Mouse (Mus musculus) liver, embryonic 12.5 days (tissue): ENCODE measurements around the gene Zfp804b. TPM values are rescaled to one million over a fixed set of nuclear protein-coding genes. Genes with fewer than 3 reads are reported as not detected.

Source experiments
- ATAC-seq: fragments of 200-750 bp; cut with Nextera tagmentation; 2 replicates; pipeline ENCODE4 v1.8.0; 2017; ENCODE audit warnings: moderate number of reproducible peaks, mild to moderate bottlenecking, moderate library complexity
- H3K27ac ChIP-seq: fragments of 300-500 bp; sonication (generic); 2 replicates; pipeline ENCODE4 v1.5.1; 2016; ENCODE audit warnings: mild to moderate bottlenecking
- H3K27me3 ChIP-seq: fragments of 300-500 bp; sonication (generic); replicated peaks from 2 replicates; pipeline ENCODE4 v1.6.1; 2016; ENCODE audit warnings: mild to moderate bottlenecking, moderate library complexity
- H3K36me3 ChIP-seq: fragments of 300-500 bp; sonication (generic); 2 replicates; pipeline ENCODE4 v1.6.1; 2016; ENCODE audit warnings: mild to moderate bottlenecking, moderate library complexity
- H3K4me1 ChIP-seq: fragments of 300-500 bp; sonication (generic); 2 replicates; pipeline ENCODE4 v1.6.1; 2016
- H3K4me2 ChIP-seq: fragments of 300-500 bp; sonication (generic); 2 replicates; pipeline ENCODE4 v1.6.1; 2016; ENCODE audit warnings: mild to moderate bottlenecking, moderate library complexity
- H3K4me3 ChIP-seq: fragments of 300-500 bp; sonication (generic); 2 replicates; pipeline ENCODE4 v1.5.1; 2016; ENCODE audit warnings: mild to moderate bottlenecking, moderate library complexity
- H3K9ac ChIP-seq: fragments of 300-500 bp; sonication (generic); 2 replicates; pipeline ENCODE4 v1.6.1; 2016; ENCODE audit warnings: mild to moderate bottlenecking, moderate library complexity
- H3K9me3 ChIP-seq: fragments of 300-500 bp; sonication (generic); replicated peaks from 2 replicates; pipeline ENCODE4 v1.6.1; 2016; ENCODE audit warnings: mild to moderate bottlenecking, moderate library complexity
- WGBS: fragments of 180-500 bp; shearing (Covaris S2); methylation state at CpG from one replicate; pipeline ENCODE4 v1.1.7; 2016; ENCODE audit not compliant: insufficient replicate concordance; 5-methylcytosine and 5-hydroxymethylcytosine counted together
- polyA plus RNA-seq: library from polyadenylated mRNA; unstranded; fragments of >200 nt; fragmentation: Nextera tagmentation; extraction: Ambion mirVana; gene quantifications from 2 replicates; pipeline ENCODE4 v1.2.1, GENCODE M21; 2016

Gene Zfp804b
- polyA plus RNA-seq, 1 experiment from 2014 or later, result not detected

- H3K4me3 ChIP-seq, result no peak overlapping the region
- H3K27ac ChIP-seq, result no peak overlapping the region
- H3K36me3 ChIP-seq, result no peaks in the 10 kb centered on the region
- H3K27me3 ChIP-seq, result no peaks in the 10 kb centered on the region
- 77% methylated on average over 1 of the region's 1 CpGs for WGBS
- no peak for ATAC-seq
- H3K9me3 ChIP-seq, result no peaks in the 10 kb centered on the region
- no peaks in the 10 kb centered on the region for H3K4me1 ChIP-seq
- no peak overlapping the region for H3K9ac ChIP-seq
- H3K4me2 ChIP-seq, result no peak overlapping the region
Observed at GRCm38 (mm10) chr5:7073936-7074631, 270.5 kb downstream of the Zfp804b start.

GRCm38 (mm10) chr5:7007468-7007867, 337.1 kb downstream of the Zfp804b start:
- whole genome bisulfite sequencing, result 41% methylated on average over 3 of the region's 3 CpGs
- Histone ChIP-seq H3K27ac (no peak overlapping the region), H3K4me2 (no peak overlapping the region), H3K4me3 (no peak overlapping the region), H3K4me1 (no peaks in the 10 kb centered on the region), H3K9ac (no peak overlapping the region), H3K27me3 (no peaks in the 10 kb centered on the region), H3K36me3 (no peaks in the 10 kb centered on the region), H3K9me3 (no peaks in the 10 kb centered on the region)
- no peak for ATAC-seq

- 66% methylated on average over 4 of the region's 4 CpGs for WGBS
- H3K9me3 ChIP-seq, result no peaks in the 10 kb centered on the region
- no peak overlapping the region for H3K9ac ChIP-seq
Observed at GRCm38 (mm10) chr5:6983993-6984392, 360.6 kb downstream of the Zfp804b start.

GRCm38 (mm10) chr5:6934837-6935236, 409.7 kb downstream of the Zfp804b start:
- Histone ChIP-seq H3K27me3 (no peaks in the 10 kb centered on the region), H3K9ac (no peak overlapping the region), H3K4me2 (no peak overlapping the region), H3K4me3 (no peak overlapping the region), H3K4me1 (no peaks in the 10 kb centered on the region), H3K36me3 (no peaks in the 10 kb centered on the region), H3K27ac (no peak overlapping the region), H3K9me3 (no peaks in the 10 kb centered on the region)
- 54% methylated on average over 1 of the region's 1 CpGs for WGBS
- no peak for ATAC-seq

More at GRCm38 (mm10) chr5:6983993-6984392, 360.6 kb downstream of the Zfp804b start:
- H3K4me3 ChIP-seq, result no peak overlapping the region
- H3K27me3 ChIP-seq, result no peaks in the 10 kb centered on the region
- no peak overlapping the region for H3K27ac ChIP-seq
- no peaks in the 10 kb centered on the region for H3K36me3 ChIP-seq
- ATAC-seq, result no peak
- H3K4me2 ChIP-seq, result no peak overlapping the region
- H3K4me1 ChIP-seq, result no peaks in the 10 kb centered on the region

GRCm38 (mm10) chr5:6911290-6911689, 433.3 kb downstream of the Zfp804b start:
- H3K4me2 ChIP-seq, result no peak overlapping the region
- H3K4me3 ChIP-seq, result no peak overlapping the region
- no peaks in the 10 kb centered on the region for H3K9me3 ChIP-seq
- H3K27me3 ChIP-seq, result no peaks in the 10 kb centered on the region
- no peak overlapping the region for H3K27ac ChIP-seq
- 37% methylated on average over 3 of the region's 3 CpGs for whole genome bisulfite sequencing
- no peaks in the 10 kb centered on the region for H3K4me1 ChIP-seq
- H3K36me3 ChIP-seq, result no peaks in the 10 kb centered on the region
- H3K9ac ChIP-seq, result no peak overlapping the region
- no peak for ATAC-seq

- no peaks in the 10 kb centered on the region for H3K9me3 ChIP-seq
- no peak for ATAC-seq
- H3K4me3 ChIP-seq, result no peak overlapping the region
- no peak overlapping the region for H3K27ac ChIP-seq
- H3K4me1 ChIP-seq, result no peaks in the 10 kb centered on the region
- no peaks in the 10 kb centered on the region for H3K27me3 ChIP-seq
- H3K9ac ChIP-seq, result no peak overlapping the region
- H3K36me3 ChIP-seq, result no peaks in the 10 kb centered on the region
- H3K4me2 ChIP-seq, result no peak overlapping the region
Observed at GRCm38 (mm10) chr5:6881396-6881795, 463.2 kb downstream of the Zfp804b start.

- Histone ChIP-seq H3K4me2 (no peak overlapping the region), H3K27ac (no peak overlapping the region), H3K4me1 (no peaks in the 10 kb centered on the region), H3K9me3 (no peaks in the 10 kb centered on the region), H3K36me3 (no peaks in the 10 kb centered on the region), H3K4me3 (no peak overlapping the region), H3K9ac (no peak overlapping the region), H3K27me3 (no peaks in the 10 kb centered on the region)
- 75% methylated on average over 6 of the region's 6 CpGs for WGBS
- ATAC-seq, result no peak
Observed at GRCm38 (mm10) chr5:6871566-6871965, 473.0 kb downstream of the Zfp804b start.

GRCm38 (mm10) chr5:6870970-6871369, 473.6 kb downstream of the Zfp804b start:
- no peak for ATAC-seq
- Histone ChIP-seq H3K4me3 (no peak overlapping the region), H3K36me3 (no peaks in the 10 kb centered on the region), H3K27me3 (no peaks in the 10 kb centered on the region), H3K9ac (no peak overlapping the region), H3K4me1 (no peaks in the 10 kb centered on the region), H3K27ac (no peak overlapping the region), H3K9me3 (no peaks in the 10 kb centered on the region), H3K4me2 (no peak overlapping the region)

- H3K9ac ChIP-seq, result no peak overlapping the region
- no peak overlapping the region for H3K27ac ChIP-seq
- no peaks in the 10 kb centered on the region for H3K27me3 ChIP-seq
- H3K9me3 ChIP-seq, result no peaks in the 10 kb centered on the region
- H3K4me2 ChIP-seq, result no peak overlapping the region
- WGBS, result 25% methylated on average over 2 of the region's 2 CpGs
- H3K4me3 ChIP-seq, result no peak overlapping the region
- ATAC-seq, result no peak
- H3K36me3 ChIP-seq, result no peaks in the 10 kb centered on the region
- no peaks in the 10 kb centered on the region for H3K4me1 ChIP-seq
Observed at GRCm38 (mm10) chr5:6795396-6795795, 549.2 kb downstream of the Zfp804b start.

GRCm38 (mm10) chr5:6769357-6769892, 575.1 kb downstream of the Zfp804b start:
- H3K4me3 ChIP-seq, result no peak overlapping the region
- H3K4me1 ChIP-seq, result no peaks in the 10 kb centered on the region
- no peak overlapping the region for H3K27ac ChIP-seq
- no peak for ATAC-seq
- H3K4me2 ChIP-seq, result no peak overlapping the region
- H3K9me3 ChIP-seq, result no peaks in the 10 kb centered on the region
- H3K27me3 ChIP-seq, result no peaks in the 10 kb centered on the region
- no peaks in the 10 kb centered on the region for H3K36me3 ChIP-seq
- 45% methylated on average over 6 of the region's 6 CpGs for WGBS
- H3K9ac ChIP-seq, result no peak overlapping the region

Other genes starting within 250 kb of the Zfp804b start
- gene Tex47, start 40.6 kb downstream of the Zfp804b start, polyA plus RNA-seq, result not detected in 2 replicates